Mouse (Mus musculus) hindbrain, embryonic 10.5 days (tissue): ENCODE measurements around the gene Celf2. TPM values are rescaled to one million over a fixed set of nuclear protein-coding genes. Genes with fewer than 3 reads are reported as not detected.

Source experiments
- DNase-seq: peaks from one replicate; pipeline ENCODE4 v3.0.0-alpha.2; 2017; ENCODE audit warnings: low spot score
- H3K27ac ChIP-seq: fragments of 300-500 bp; sonication (generic); 2 replicates; pipeline ENCODE4 v1.5.1; 2016; ENCODE audit warnings: mild to moderate bottlenecking, moderate library complexity
- H3K27me3 ChIP-seq: fragments of 300-500 bp; sonication (generic); 2 replicates; pipeline ENCODE4 v1.6.1; 2016; ENCODE audit warnings: mild to moderate bottlenecking; ENCODE audit not compliant: poor library complexity, insufficient read depth, severe bottlenecking
- H3K36me3 ChIP-seq: fragments of 300-500 bp; sonication (generic); 2 replicates; pipeline ENCODE4 v1.6.1; 2016; ENCODE audit warnings: mild to moderate bottlenecking, moderate library complexity
- H3K4me1 ChIP-seq: fragments of 300-500 bp; sonication (generic); replicated peaks from 2 replicates; pipeline ENCODE4 v1.6.1; 2016; ENCODE audit warnings: mild to moderate bottlenecking
- H3K4me3 ChIP-seq: fragments of 300-500 bp; sonication (generic); 2 replicates; pipeline ENCODE4 v1.5.1; 2016; ENCODE audit warnings: mild to moderate bottlenecking, moderate library complexity
- H3K9me3 ChIP-seq: fragments of 300-500 bp; sonication (generic); 2 replicates; pipeline ENCODE4 v1.6.1; 2016; ENCODE audit warnings: mild to moderate bottlenecking, moderate library complexity
- WGBS: fragments of 180-500 bp; shearing (Covaris S2); methylation state at CpG from one replicate; pipeline ENCODE4 v1.1.7; 2016; 5-methylcytosine and 5-hydroxymethylcytosine counted together
- polyA plus RNA-seq: library from polyadenylated mRNA; unstranded; fragments of >200 nt; fragmentation: Nextera tagmentation; extraction: Ambion mirVana; gene quantifications from 2 replicates; pipeline ENCODE4 v1.2.1, GENCODE M21; 2016

Gene Celf2
- polyA plus RNA-seq, 1 experiment from 2014 or later, result 66.8 TPM

DNA sequence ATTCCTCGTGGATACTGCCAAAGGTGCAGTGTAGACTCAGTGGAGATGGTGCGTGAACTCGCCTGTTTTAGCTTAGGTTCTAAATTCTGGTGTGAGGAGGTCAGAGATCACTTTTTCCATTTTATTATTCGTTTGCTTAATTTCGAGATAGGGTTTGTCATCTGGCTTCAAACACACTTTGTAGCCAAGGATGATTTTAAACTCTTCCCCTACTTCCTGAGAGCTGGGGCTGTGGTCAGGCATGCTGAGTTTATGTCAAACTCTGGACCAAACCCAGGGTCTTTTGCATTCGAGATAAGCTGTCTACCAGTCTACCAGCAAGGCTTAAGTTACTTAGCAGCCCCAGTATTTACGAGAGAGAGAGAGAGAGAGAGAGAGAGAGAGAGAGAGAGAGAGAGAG, 429.3 kb downstream of the Celf2 start:
- Histone ChIP-seq H3K4me3 (no peak overlapping the region), H3K36me3 (peaks cover 8% of the 10 kb centered on the region), H3K27me3 (no peaks in the 10 kb centered on the region), H3K27ac (no peak overlapping the region), H3K4me1 (peaks cover 22% of the 10 kb centered on the region), H3K9me3 (peaks cover 25% of the 10 kb centered on the region)
- DNase-seq, result no peak
- 83% methylated on average over 7 of the region's 7 CpGs for WGBS

DNA sequence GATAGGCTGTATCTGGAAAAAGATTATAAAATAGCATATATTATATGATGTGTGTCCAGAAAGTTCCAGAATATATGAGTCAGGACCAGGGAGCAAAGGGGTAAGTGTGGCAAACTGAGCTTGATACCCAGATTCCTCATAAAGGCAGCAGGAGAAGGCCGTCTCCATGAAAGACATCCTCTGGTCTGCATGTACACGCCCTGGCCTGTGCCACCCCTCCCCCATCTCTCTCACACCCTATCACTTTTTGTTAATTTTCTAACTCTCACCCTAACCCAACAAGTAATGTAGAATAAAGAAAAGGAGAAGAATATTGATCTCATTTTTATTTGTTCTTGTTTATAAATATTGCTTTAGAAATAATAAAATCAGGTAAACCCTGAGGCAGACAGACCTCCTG, 430.0 kb downstream of the Celf2 start:
- Histone ChIP-seq H3K9me3 (peaks cover 25% of the 10 kb centered on the region), H3K27ac (no peak overlapping the region), H3K36me3 (peaks cover 8% of the 10 kb centered on the region), H3K27me3 (no peaks in the 10 kb centered on the region), H3K4me1 (peaks cover 22% of the 10 kb centered on the region), H3K4me3 (no peak overlapping the region)
- no peak for DNase-seq
- WGBS, result 71% methylated on average over 2 of the region's 2 CpGs

DNA sequence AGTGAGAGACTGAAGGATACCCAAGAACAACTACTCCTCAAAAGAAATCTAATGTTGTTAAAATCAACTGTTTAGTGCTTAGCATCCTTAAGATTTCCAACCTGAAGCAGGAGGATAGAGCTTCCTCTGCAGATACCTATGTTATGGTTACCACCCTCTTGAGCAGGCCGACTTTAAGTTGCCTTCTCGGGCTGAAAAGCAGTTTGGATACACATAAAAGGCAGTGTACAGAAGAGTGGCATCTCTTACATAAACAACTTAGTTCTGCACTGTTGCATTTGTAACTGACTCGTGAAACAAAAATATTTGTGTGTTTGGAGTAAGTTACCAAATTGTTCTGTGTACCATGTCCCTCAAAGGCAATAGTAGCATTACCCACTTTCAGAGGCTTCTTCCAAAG, 435.6 kb downstream of the Celf2 start:
- no peak for DNase-seq
- Histone ChIP-seq H3K4me1 (no peaks in the 10 kb centered on the region), H3K9me3 (peaks cover 25% of the 10 kb centered on the region), H3K4me3 (no peak overlapping the region), H3K27ac (no peak overlapping the region), H3K27me3 (no peaks in the 10 kb centered on the region), H3K36me3 (peaks cover 8% of the 10 kb centered on the region)
- 75% methylated on average over 3 of the region's 3 CpGs for WGBS

- Histone ChIP-seq H3K36me3 (peaks cover 8% of the 10 kb centered on the region), H3K4me3 (no peak overlapping the region), H3K4me1 (no peaks in the 10 kb centered on the region), H3K9me3 (peaks cover 23% of the 10 kb centered on the region), H3K27me3 (no peaks in the 10 kb centered on the region), H3K27ac (no peak overlapping the region)
- WGBS, result 85% methylated on average over 5 of the region's 5 CpGs
- DNase-seq, result no peak
Observed at GRCm38 (mm10) chr2:7072344-7073265, 436.8 kb downstream of the Celf2 start.

GRCm38 (mm10) chr2:7069458-7069857, 439.9 kb downstream of the Celf2 start:
- H3K9me3 ChIP-seq, result no peaks in the 10 kb centered on the region
- H3K4me1 ChIP-seq, result peaks cover 3% of the 10 kb centered on the region; the same call in 1 of the 2 replicates
- no peak for DNase-seq
- H3K27me3 ChIP-seq, result no peaks in the 10 kb centered on the region
- H3K4me3 ChIP-seq, result no peak overlapping the region
- H3K27ac ChIP-seq, result no peak overlapping the region
- no peaks in the 10 kb centered on the region for H3K36me3 ChIP-seq
- WGBS, result 72% methylated on average over 3 of the region's 3 CpGs

DNA sequence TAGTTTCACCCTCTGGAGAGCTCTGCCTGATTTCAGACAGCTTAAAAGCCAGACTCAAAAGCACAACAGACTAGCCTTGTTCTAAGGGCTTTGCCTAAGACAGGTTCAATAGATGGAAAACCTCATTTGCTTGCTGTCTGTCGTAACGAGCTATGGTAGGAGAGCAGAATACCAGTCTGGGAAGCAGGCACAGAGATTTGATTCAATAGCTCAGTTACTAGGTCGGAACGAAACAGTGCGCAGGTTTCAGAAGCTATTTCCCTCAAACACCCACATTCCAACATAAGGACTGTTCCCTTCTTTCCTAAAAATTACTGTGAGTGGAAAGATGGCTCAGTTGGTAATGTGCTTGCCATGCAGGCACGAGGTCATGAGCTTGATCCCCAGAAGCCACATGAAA, 441.1 kb downstream of the Celf2 start:
- no peak for DNase-seq

DNA sequence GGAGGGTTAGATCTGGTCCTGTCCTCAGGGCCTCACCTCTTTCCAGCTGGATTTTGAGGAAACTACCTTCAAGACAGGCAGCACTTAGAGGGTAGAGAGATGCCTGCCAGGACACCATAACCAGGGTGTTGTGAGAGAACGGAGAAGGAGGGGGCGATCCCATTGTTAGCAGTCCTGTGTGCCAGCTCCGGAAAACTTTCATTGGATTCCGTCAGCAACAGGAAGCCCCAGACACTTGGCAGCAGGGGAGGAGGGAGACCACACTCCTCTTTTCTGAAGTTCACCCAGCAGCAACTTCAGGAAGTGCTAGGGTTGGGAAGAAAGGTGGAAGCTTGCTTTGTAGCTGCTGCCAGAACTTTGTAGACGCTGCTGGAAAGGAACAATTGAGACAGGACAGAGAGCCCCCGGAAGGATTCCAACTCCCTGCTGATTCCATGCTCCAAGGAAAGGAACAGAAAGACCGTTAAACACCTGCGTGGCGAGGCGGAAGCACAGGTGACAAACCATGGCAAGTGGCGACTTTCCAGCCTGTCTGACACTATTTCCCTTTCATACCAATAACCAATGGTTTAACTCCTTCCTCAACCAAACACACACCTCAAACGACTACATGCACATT, 445.7 kb downstream of the Celf2 start:
- peak overlapping the region; percentile 27 for H3K4me3 ChIP-seq
- WGBS, result 18% methylated on average over 12 of the region's 12 CpGs
- peaks cover 20% of the 10 kb centered on the region for H3K4me1 ChIP-seq
- no peaks in the 10 kb centered on the region for H3K36me3 ChIP-seq
- no peaks in the 10 kb centered on the region for H3K9me3 ChIP-seq
- DNase-seq, result peak; percentile 35
- H3K27ac ChIP-seq, result peak overlapping the region; percentile 83
- H3K27me3 ChIP-seq, result no peaks in the 10 kb centered on the region

More for the DNA sequence above, 441.1 kb downstream of the Celf2 start:
- Histone ChIP-seq H3K9me3 (no peaks in the 10 kb centered on the region), H3K27ac (no peak overlapping the region), H3K36me3 (no peaks in the 10 kb centered on the region), H3K4me3 (no peak overlapping the region), H3K27me3 (no peaks in the 10 kb centered on the region), H3K4me1 (peaks cover 15% of the 10 kb centered on the region)
- WGBS, result 88% methylated on average over 6 of the region's 6 CpGs

GRCm38 (mm10) chr2:7060490-7061105, 448.8 kb downstream of the Celf2 start:
- Histone ChIP-seq H3K9me3 (no peaks in the 10 kb centered on the region), H3K4me1 (peaks cover 27% of the 10 kb centered on the region), H3K27ac (no peak overlapping the region), H3K36me3 (no peaks in the 10 kb centered on the region), H3K27me3 (no peaks in the 10 kb centered on the region), H3K4me3 (no peak overlapping the region)
- WGBS, result 90% methylated on average over 7 of the region's 7 CpGs
- no peak for DNase-seq

- no peak for DNase-seq
- 70% methylated on average over 4 of the region's 4 CpGs for WGBS
Observed at GRCm38 (mm10) chr2:7056401-7056800, 453.0 kb downstream of the Celf2 start.

DNA sequence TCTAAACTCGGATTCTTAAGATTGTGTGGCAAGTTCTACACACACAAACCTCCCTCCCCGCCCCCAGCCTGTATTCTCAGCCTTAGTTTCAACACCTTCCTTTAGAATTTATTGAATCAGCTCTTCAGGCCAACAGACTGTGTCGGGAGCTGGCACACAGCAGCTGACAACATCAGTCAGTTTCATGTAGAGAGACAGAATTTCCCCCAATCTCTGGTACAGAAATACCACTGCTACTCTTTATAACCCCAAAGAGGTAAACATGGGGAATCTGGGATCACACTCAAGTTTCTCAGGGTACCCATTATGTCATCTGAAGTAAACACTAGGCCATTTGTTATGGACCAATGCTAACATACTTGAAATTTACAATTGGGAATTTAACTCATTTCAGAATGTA, 453.4 kb downstream of the Celf2 start:
- H3K36me3 ChIP-seq, result no peaks in the 10 kb centered on the region
- DNase-seq, result no peak
- H3K9me3 ChIP-seq, result no peaks in the 10 kb centered on the region
- no peaks in the 10 kb centered on the region for H3K27me3 ChIP-seq
- 44% methylated on average over 3 of the region's 3 CpGs for WGBS
- H3K27ac ChIP-seq, result no peak overlapping the region; the same call in 1 of the 2 replicates
- H3K4me1 ChIP-seq, result peaks cover 16% of the 10 kb centered on the region
- no peak overlapping the region for H3K4me3 ChIP-seq

More at GRCm38 (mm10) chr2:7056401-7056800, 453.0 kb downstream of the Celf2 start:
- Histone ChIP-seq H3K4me1 (peaks cover 16% of the 10 kb centered on the region), H3K27me3 (no peaks in the 10 kb centered on the region), H3K36me3 (no peaks in the 10 kb centered on the region), H3K27ac (no peak overlapping the region), H3K4me3 (no peak overlapping the region), H3K9me3 (no peaks in the 10 kb centered on the region)

DNA sequence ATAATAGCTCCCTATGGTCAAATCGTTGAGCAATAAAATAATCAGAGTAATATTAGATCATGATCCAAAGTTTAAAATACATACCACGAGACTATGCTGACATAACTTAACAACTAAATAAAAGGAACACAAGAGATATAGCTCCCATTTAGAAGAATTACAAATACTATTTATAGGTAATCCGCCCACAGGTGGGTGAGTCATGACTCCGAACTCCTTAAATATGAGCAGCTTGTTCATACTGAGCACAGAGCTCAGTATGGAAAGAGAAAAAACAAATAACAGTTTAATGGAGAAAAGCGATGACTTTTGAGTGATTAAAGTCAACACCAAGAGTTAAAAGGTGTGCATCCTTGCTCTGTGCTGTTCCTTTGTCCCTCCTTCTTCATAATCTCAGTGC, 458.3 kb downstream of the Celf2 start:
- Histone ChIP-seq H3K27ac (no peak overlapping the region), H3K27me3 (no peaks in the 10 kb centered on the region), H3K4me3 (no peak overlapping the region), H3K4me1 (peaks cover 17% of the 10 kb centered on the region), H3K9me3 (peaks cover 7% of the 10 kb centered on the region; the same call in 1 of the 2 replicates), H3K36me3 (no peaks in the 10 kb centered on the region)
- 95% methylated on average over 5 of the region's 5 CpGs for WGBS
- DNase-seq, result no peak

- Histone ChIP-seq H3K27ac (peak overlapping the region; percentile 68), H3K9me3 (peaks cover 7% of the 10 kb centered on the region; the same call in 1 of the 2 replicates), H3K27me3 (no peaks in the 10 kb centered on the region), H3K36me3 (no peaks in the 10 kb centered on the region), H3K4me3 (no peak overlapping the region), H3K4me1 (peaks cover 10% of the 10 kb centered on the region; the same call in 1 of the 2 replicates)
- 6% methylated on average over 1 of the region's 1 CpGs for WGBS
- DNase-seq, result no peak
Observed at GRCm38 (mm10) chr2:7046155-7046554, 463.2 kb downstream of the Celf2 start.

- no peak for DNase-seq
- H3K27ac ChIP-seq, result peak overlapping the region; percentile 68
- peaks cover 10% of the 10 kb centered on the region; the same call in 1 of the 2 replicates for H3K4me1 ChIP-seq
- no peak overlapping the region for H3K4me3 ChIP-seq
- H3K27me3 ChIP-seq, result no peaks in the 10 kb centered on the region
- H3K9me3 ChIP-seq, result peaks cover 7% of the 10 kb centered on the region; the same call in 1 of the 2 replicates
- WGBS, result 69% methylated on average over 4 of the region's 4 CpGs
- no peaks in the 10 kb centered on the region for H3K36me3 ChIP-seq
Observed at GRCm38 (mm10) chr2:7045531-7045930, 463.8 kb downstream of the Celf2 start.
